Mouse (Mus musculus) liver, embryonic 11.5 days (tissue): ENCODE measurements around the gene Me3. TPM values are rescaled to one million over a fixed set of nuclear protein-coding genes. Genes with fewer than 3 reads are reported as not detected.

Experiments used
- ATAC-seq: fragments of 200-750 bp; cut with Nextera tagmentation; replicated peaks from 2 replicates; pipeline ENCODE4 v1.8.0; 2017; ENCODE audit warnings: moderate number of reproducible peaks, mild to moderate bottlenecking, moderate TSS enrichment, moderate library complexity; ENCODE audit not compliant: low FRiP score
- DNase-seq: peaks from one replicate; pipeline ENCODE4 v3.0.0-alpha.2; 2017; ENCODE audit warnings: low spot score
- H3K27ac ChIP-seq: fragments of 300-500 bp; sonication (generic); 2 replicates; pipeline ENCODE4 v1.5.1; 2014; ENCODE audit warnings: mild to moderate bottlenecking, low read depth, low read length, control low read depth
- H3K27me3 ChIP-seq: fragments of 300-500 bp; sonication (generic); replicated peaks from 2 replicates; pipeline ENCODE4 v1.6.1; 2014; ENCODE audit warnings: low read length, mixed read lengths; ENCODE audit not compliant: control insufficient read depth, insufficient read depth
- H3K36me3 ChIP-seq: fragments of 300-500 bp; sonication (generic); 2 replicates; pipeline ENCODE4 v1.6.1; 2014; ENCODE audit warnings: mild to moderate bottlenecking, low read length, moderate library complexity, mixed read lengths; ENCODE audit not compliant: control insufficient read depth, insufficient read depth
- H3K4me1 ChIP-seq: fragments of 300-500 bp; sonication (generic); replicated peaks from 2 replicates; pipeline ENCODE4 v1.6.1; 2014; ENCODE audit warnings: low read length, mixed read lengths; ENCODE audit not compliant: control insufficient read depth, insufficient read depth
- H3K4me2 ChIP-seq: fragments of 300-500 bp; sonication (generic); 2 replicates; pipeline ENCODE4 v1.6.1; 2014; ENCODE audit warnings: mild to moderate bottlenecking, control low read depth, moderate library complexity
- H3K4me3 ChIP-seq: fragments of 300-500 bp; sonication (generic); 2 replicates; pipeline ENCODE4 v1.5.1; 2014; ENCODE audit warnings: low read depth, low read length, control low read depth
- H3K9ac ChIP-seq: fragments of 300-500 bp; sonication (generic); 2 replicates; pipeline ENCODE4 v1.6.1; 2014; ENCODE audit warnings: low read depth, low read length, control low read depth
- H3K9me3 ChIP-seq: fragments of 300-500 bp; sonication (generic); 2 replicates; pipeline ENCODE4 v1.6.1; 2016; ENCODE audit warnings: low read length, inconsistent platforms, mixed read lengths; ENCODE audit not compliant: control insufficient read depth
- WGBS: fragments of 180-500 bp; shearing (Covaris S2); extraction: QIAGEN DNeasy Blood & Tissue Kit; methylation state at CpG from one replicate; pipeline ENCODE4 v1.1.7; 2014; 5-methylcytosine and 5-hydroxymethylcytosine counted together
- polyA plus RNA-seq: library from polyadenylated mRNA; unstranded; fragments of >200 nt; fragmentation: Nextera tagmentation; extraction: Ambion mirVana; gene quantifications from 2 replicates; pipeline ENCODE4 v1.2.1, GENCODE M21; 2014

Me3 gene
- polyA plus RNA-seq, 1 experiment from 2014 or later = 0.22 TPM

DNA sequence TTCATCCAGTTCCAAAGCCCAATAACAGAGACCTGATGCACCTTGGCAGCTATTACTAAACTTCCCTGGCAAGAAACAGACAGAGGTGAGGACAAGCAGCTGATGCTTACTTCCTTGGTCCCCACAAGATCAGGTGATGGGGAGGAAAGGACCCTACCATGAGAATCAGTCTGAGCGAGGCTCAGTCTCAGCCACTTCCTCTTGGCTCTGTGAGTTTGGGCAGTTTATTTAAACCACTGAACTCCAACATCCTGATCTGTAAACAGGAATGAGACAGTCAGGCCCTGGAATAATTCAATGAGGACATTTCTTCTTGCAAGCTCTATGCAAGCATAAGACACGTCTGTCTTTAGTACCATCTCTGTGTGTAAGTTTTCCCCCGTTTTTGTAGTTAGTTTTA lies 170.3 kb downstream of the Me3 start:
- WGBS = 47% methylated on average over 3 of the region's 3 CpGs
- Histone ChIP-seq H3K4me2 (no peak overlapping the region), H3K4me3 (no peak overlapping the region), H3K36me3 (no peaks in the 10 kb centered on the region), H3K4me1 (no peaks in the 10 kb centered on the region), H3K9me3 (no peaks in the 10 kb centered on the region), H3K27ac (no peak overlapping the region), H3K9ac (no peak overlapping the region), H3K27me3 (no peaks in the 10 kb centered on the region)
- DNase-seq (no peak), ATAC-seq (no peak)

DNA sequence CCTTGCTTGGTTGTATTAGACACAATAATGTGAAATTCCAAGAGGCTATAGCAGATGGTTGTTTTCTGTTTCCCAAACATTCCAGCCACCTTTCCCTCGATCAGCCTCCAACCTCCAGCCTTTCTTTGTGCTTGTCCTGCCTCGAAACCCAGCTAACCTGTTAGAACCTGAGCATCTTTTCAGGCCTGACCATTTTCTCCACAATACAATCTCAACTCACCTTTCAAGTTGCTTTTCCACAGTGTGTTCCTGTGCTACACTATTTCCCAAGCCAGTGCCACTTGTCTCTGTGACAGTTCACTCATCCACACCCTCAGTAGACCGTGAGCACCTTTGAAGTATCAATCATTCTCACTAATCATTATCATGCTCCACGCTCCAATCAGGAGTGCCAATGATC lies 171.8 kb downstream of the Me3 start:
- no peaks in the 10 kb centered on the region for H3K36me3 ChIP-seq
- H3K27ac ChIP-seq = no peak overlapping the region
- H3K4me3 ChIP-seq = no peak overlapping the region
- DNase-seq = no peak
- H3K9me3 ChIP-seq = no peaks in the 10 kb centered on the region
- H3K27me3 ChIP-seq = no peaks in the 10 kb centered on the region
- H3K9ac ChIP-seq = no peak overlapping the region
- 74% methylated on average over 4 of the region's 4 CpGs for WGBS
- H3K4me2 ChIP-seq = no peak overlapping the region
- no peak for ATAC-seq
- no peaks in the 10 kb centered on the region for H3K4me1 ChIP-seq

DNA sequence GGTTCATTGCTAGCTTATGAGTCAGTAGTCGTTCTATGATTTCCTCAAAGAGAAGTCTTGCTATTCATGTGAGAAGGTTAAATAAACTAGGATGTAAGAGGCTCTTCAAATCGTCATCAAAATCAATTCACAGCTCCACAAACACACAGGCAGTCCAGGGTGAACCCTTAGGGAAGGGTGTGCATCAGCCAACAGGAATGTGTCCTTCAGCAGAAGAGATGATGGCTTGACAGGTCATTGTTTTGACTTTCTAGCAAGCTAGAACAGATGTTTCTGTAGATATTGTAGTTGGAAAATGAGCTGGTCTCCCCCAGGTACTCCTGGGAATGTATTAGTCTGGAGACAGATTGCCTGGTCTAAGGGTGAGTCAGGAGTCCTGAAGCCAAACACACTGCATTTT lies 177.2 kb downstream of the Me3 start:
- no peak overlapping the region for H3K4me2 ChIP-seq
- ATAC-seq (no peak), DNase-seq (no peak)
- no peak overlapping the region for H3K27ac ChIP-seq
- H3K27me3 ChIP-seq = no peaks in the 10 kb centered on the region
- no peaks in the 10 kb centered on the region for H3K36me3 ChIP-seq
- no peak overlapping the region for H3K9ac ChIP-seq
- H3K4me1 ChIP-seq = no peaks in the 10 kb centered on the region
- WGBS = 49% methylated on average over 2 of the region's 2 CpGs
- no peaks in the 10 kb centered on the region for H3K9me3 ChIP-seq
- no peak overlapping the region for H3K4me3 ChIP-seq

DNA sequence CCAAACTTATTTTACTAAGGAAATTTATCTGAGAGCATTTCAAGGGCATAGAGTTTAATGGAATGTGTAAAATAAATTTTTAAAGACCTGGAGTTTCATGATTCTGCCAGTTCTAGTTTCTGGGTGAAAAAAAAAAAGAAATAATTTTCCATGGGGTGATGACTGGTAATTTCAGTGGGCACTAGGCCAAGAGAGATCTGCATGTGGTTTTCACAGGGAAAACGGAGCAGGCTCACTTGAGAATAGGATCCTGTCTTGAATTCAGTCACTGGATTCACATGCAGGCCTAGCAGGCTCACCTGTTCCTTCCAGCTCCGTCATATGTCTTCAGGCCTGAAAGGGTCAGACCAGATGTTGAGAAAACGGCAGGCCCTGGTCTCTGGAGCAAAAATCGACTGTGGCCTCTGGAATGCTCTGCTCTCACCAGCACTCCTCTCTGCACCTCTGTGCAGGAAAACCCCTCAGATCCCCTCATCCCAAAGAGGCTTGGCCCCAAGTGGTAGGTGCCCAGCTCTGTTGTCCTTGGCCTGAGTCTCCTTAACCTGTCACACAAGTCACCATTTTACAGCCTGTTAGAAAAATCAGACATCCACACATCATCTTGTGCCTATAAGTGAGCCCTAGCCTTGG lies 196.4 kb downstream of the Me3 start:
- no peak overlapping the region for H3K9ac ChIP-seq
- no peaks in the 10 kb centered on the region for H3K36me3 ChIP-seq
- no peak for DNase-seq
- no peak overlapping the region for H3K4me3 ChIP-seq
- ATAC-seq = no peak
- H3K27me3 ChIP-seq = no peaks in the 10 kb centered on the region
- no peak overlapping the region for H3K4me2 ChIP-seq
- no peaks in the 10 kb centered on the region for H3K4me1 ChIP-seq
- H3K27ac ChIP-seq = no peak overlapping the region
- WGBS = 78% methylated on average over 4 of the region's 4 CpGs
- H3K9me3 ChIP-seq = no peaks in the 10 kb centered on the region

- Histone ChIP-seq H3K27ac (no peak overlapping the region), H3K4me3 (no peak overlapping the region), H3K9me3 (no peaks in the 10 kb centered on the region), H3K4me2 (no peak overlapping the region), H3K4me1 (no peaks in the 10 kb centered on the region), H3K36me3 (no peaks in the 10 kb centered on the region), H3K9ac (no peak overlapping the region), H3K27me3 (no peaks in the 10 kb centered on the region)
- DNase-seq (no peak), ATAC-seq (no peak)
- 60% methylated on average over 7 of the region's 7 CpGs for WGBS
Observed at GRCm38 (mm10) chr7:89829201-89829600, 197.0 kb downstream of the Me3 start.

DNA sequence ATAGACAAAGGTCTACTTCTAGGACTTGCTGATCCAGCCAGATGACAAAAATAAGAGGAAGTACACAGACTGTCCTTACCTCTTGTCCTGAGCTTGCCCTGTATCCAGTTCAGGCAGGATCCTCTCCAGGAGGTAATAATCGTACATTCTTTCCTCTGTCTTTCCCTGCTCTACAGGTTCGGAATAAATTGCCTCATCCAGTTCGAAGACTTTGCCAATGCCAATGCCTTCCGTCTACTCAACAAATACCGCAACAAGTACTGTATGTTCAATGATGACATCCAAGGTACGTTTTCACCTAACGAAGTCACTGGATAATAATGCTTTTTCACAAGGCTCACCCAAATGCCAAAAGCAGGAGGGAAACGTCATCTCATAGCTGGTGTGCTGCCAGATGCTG lies 201.3 kb downstream of the Me3 start:
- no peaks in the 10 kb centered on the region for H3K27me3 ChIP-seq
- DNase-seq = no peak
- no peak for ATAC-seq
- H3K36me3 ChIP-seq = no peaks in the 10 kb centered on the region
- no peak overlapping the region for H3K27ac ChIP-seq
- H3K4me2 ChIP-seq = no peak overlapping the region
- WGBS = 87% methylated on average over 8 of the region's 8 CpGs
- H3K4me1 ChIP-seq = no peaks in the 10 kb centered on the region
- no peak overlapping the region for H3K4me3 ChIP-seq
- no peak overlapping the region for H3K9ac ChIP-seq
- no peaks in the 10 kb centered on the region for H3K9me3 ChIP-seq

GRCm38 (mm10) chr7:89835566-89835965 lies 203.4 kb downstream of the Me3 start:
- H3K27ac ChIP-seq = no peak overlapping the region
- ATAC-seq = no peak
- no peaks in the 10 kb centered on the region for H3K27me3 ChIP-seq
- 77% methylated on average over 8 of the region's 8 CpGs for WGBS
- no peaks in the 10 kb centered on the region for H3K36me3 ChIP-seq
- no peak overlapping the region for H3K9ac ChIP-seq
- no peak overlapping the region for H3K4me2 ChIP-seq
- no peak overlapping the region for H3K4me3 ChIP-seq
- no peak for DNase-seq
- H3K9me3 ChIP-seq = no peaks in the 10 kb centered on the region
- H3K4me1 ChIP-seq = no peaks in the 10 kb centered on the region

- Histone ChIP-seq H3K9me3 (no peaks in the 10 kb centered on the region), H3K4me3 (no peak overlapping the region), H3K27me3 (no peaks in the 10 kb centered on the region), H3K27ac (no peak overlapping the region), H3K4me1 (no peaks in the 10 kb centered on the region), H3K9ac (no peak overlapping the region), H3K4me2 (no peak overlapping the region), H3K36me3 (no peaks in the 10 kb centered on the region)
- 85% methylated on average over 7 of the region's 7 CpGs for WGBS
- ATAC-seq (no peak), DNase-seq (no peak)
Observed at GRCm38 (mm10) chr7:89836676-89837075, 204.5 kb downstream of the Me3 start.

DNA sequence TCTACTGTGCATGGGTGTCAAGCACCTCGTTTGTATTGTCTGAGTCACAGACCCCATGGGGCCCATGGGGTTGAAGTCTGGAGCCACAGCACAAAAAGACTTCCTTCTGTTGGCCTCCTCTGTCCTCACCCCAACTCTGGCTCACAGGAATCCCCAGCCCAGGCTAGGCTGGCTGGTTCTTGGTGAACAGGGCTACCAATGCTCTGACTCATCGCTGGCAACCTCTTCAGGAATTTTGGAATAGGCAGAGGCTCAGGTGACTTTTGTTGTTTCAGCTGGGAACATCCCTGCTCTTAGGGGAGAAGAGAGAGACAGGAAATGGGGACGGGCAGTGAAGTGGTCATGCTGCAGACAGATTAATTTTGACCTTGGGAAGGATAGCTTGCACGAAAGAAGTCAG lies 205.6 kb downstream of the Me3 start:
- WGBS = 50% methylated on average over 4 of the region's 4 CpGs
- Histone ChIP-seq H3K27ac (no peak overlapping the region), H3K36me3 (no peaks in the 10 kb centered on the region), H3K9ac (no peak overlapping the region), H3K9me3 (no peaks in the 10 kb centered on the region), H3K4me2 (no peak overlapping the region), H3K27me3 (no peaks in the 10 kb centered on the region), H3K4me1 (no peaks in the 10 kb centered on the region), H3K4me3 (no peak overlapping the region)
- ATAC-seq (no peak), DNase-seq (no peak)
